Comparison of ENCODE assay signal across 17 mouse cellular contexts in genomic region chr10:46294290-46294689, GRCm38 (mm10).
"Had no signal": no experiment of that assay in that cellular context is flagged by ENCODE, and none has a peak within 500 bp of the region (broad histone marks: within the 10 kb centered on the region; RNA-seq: fewer than 3 reads in every experiment).

No protein-coding gene starts in this region.

- H3K36me3 ChIP-seq: limb, embryonic 10.5 days; liver, embryonic 15.5 days; midbrain, embryonic 15.5 days; neural tube, embryonic 13.5 days; stomach, embryonic 15.5 days had no signal

- H3K4me2 ChIP-seq: liver, embryonic 11.5 days; liver, embryonic 15.5 days; midbrain, embryonic 11.5 days; midbrain, embryonic 15.5 days; neural tube, embryonic 13.5 days; stomach, embryonic 15.5 days had no signal

- DNase-seq: kidney, adult 8-10 months; kidney, postnatal 25 days; lung, adult 2 months; lung, postnatal 10 days; retina, postnatal 1 day; right cerebral cortex, postnatal 4 days; spleen, adult 18-20 months; thymus, postnatal 14 days had no signal

- H3K9me3 ChIP-seq: limb, embryonic 10.5 days; liver, embryonic 15.5 days; midbrain, embryonic 15.5 days; neural tube, embryonic 13.5 days; stomach, embryonic 15.5 days had no signal

- H3K27ac ChIP-seq: limb, embryonic 10.5 days; liver, embryonic 15.5 days; macrophage; midbrain, embryonic 15.5 days; neural tube, embryonic 13.5 days; stomach, embryonic 15.5 days had no signal

- H3K9ac ChIP-seq: liver, embryonic 15.5 days; midbrain, embryonic 15.5 days; neural tube, embryonic 13.5 days; stomach, embryonic 15.5 days had no signal

- ATAC-seq: midbrain, embryonic 15.5 days had no signal

- H3K27me3 ChIP-seq: liver, embryonic 15.5 days; megakaryocyte, embryonic 14.5 days; midbrain, embryonic 15.5 days; neural tube, embryonic 13.5 days; stomach, embryonic 15.5 days had no signal

- H3K4me3 ChIP-seq: limb, embryonic 10.5 days; liver, embryonic 15.5 days; megakaryocyte, embryonic 14.5 days; midbrain, embryonic 15.5 days; neural tube, embryonic 13.5 days; stomach, embryonic 15.5 days had no signal

- H3K4me1 ChIP-seq: limb, embryonic 10.5 days; liver, embryonic 15.5 days; megakaryocyte, embryonic 14.5 days; midbrain, embryonic 15.5 days; neural tube, embryonic 13.5 days; stomach, embryonic 15.5 days had no signal
